Mouse (Mus musculus): ENCODE results near the gene Cd209b. TPM values are rescaled to one million over a fixed set of nuclear protein-coding genes. Genes with fewer than 3 reads are reported as not detected.

Cd209b gene
- total RNA-seq (2021) = under 1 TPM; 0.50 to 0.57 TPM

- intact Hi-C loops (cut with DNase I) = no loop called here
- no peak for DNase-seq (ENCODE audit: low spot score in 2 of 2)
Observed at GRCm38 (mm10) chr8:3926744-3927143, at the start of gene Cd209b. Gene Cd209b (minus strand): TSS chr8:3926844.

- DNase-seq (ENCODE audit: low spot score in 2 of 2) = peak in 1 of 2 experiments; percentile 2
- intact Hi-C loops (cut with DNase I) = loop anchor here (1.0 kb wide), 1 partner anchor 238 kb away; no protein-coding TSS in a partner anchor
Observed at GRCm38 (mm10) chr8:3956037-3956436, 29.4 kb upstream of the Cd209b start.

- intact Hi-C loops (cut with DNase I) = no loop called here
- no peak for DNase-seq (ENCODE audit: low spot score in 2 of 2)
Observed at GRCm38 (mm10) chr8:3954646-3955045, 28.0 kb upstream of the Cd209b start, which contains the start of gene Cd209c. Gene Cd209c (minus strand): TSS chr8:3954746.

GRCm38 (mm10) chr8:3940023-3940422, 13.4 kb upstream of the Cd209b start:
- DNase-seq (ENCODE audit: low spot score in 2 of 2) = no peak
- intact Hi-C loops (cut with DNase I) = no loop called here

GRCm38 (mm10) chr8:3878455-3878854, 48.2 kb downstream of the Cd209b start, which contains the start of gene Cd209d:
Gene Cd209d (minus strand): TSS chr8:3878555.
- intact Hi-C loops (cut with DNase I) = no loop called here
- no peak for DNase-seq (ENCODE audit: low spot score in 2 of 2)

- DNase-seq (ENCODE audit: low spot score in 2 of 2) = no peak
- intact Hi-C loops (cut with DNase I) = no loop called here
Observed at GRCm38 (mm10) chr8:3876121-3876520, 50.5 kb downstream of the Cd209b start.

Other genes with a start within 250 kb of the Cd209b start
- not detected for gene Fcer2a, start 232.7 kb downstream of the Cd209b start, total RNA-seq (2021)
- gene Clec4g, start 206.2 kb downstream of the Cd209b start, total RNA-seq (2021) = not detected
- gene Cd209a, start 177.9 kb downstream of the Cd209b start, total RNA-seq (2021) = under 1 TPM in 1 of 2 experiments, not detected in 1; 0.48 TPM
- gene Cd209e, start 72.5 kb downstream of the Cd209b start, total RNA-seq (2021) = not detected
- gene Cd209d, start 48.3 kb downstream of the Cd209b start, total RNA-seq (2021) = not detected
- gene Cd209c, start 27.9 kb upstream of the Cd209b start, total RNA-seq (2021) = under 1 TPM in 1 of 2 experiments, not detected in 1; 0.21 TPM
- gene Cd209f, start 179.0 kb upstream of the Cd209b start, total RNA-seq (2021) = under 1 TPM in 1 of 2 experiments, not detected in 1; 0.48 TPM
- not detected for gene Cd209g, start 207.3 kb upstream of the Cd209b start, total RNA-seq (2021)
- gene Evi5l, start 239.7 kb upstream of the Cd209b start, total RNA-seq (2021) = 100 to 1,000 TPM; 106 to 108 TPM

All from left cerebral cortex, postnatal 25 days (tissue).